ENCODE assay signal across 17 mouse cellular contexts in genomic region chr2:27181907-27182306, GRCm38 (mm10). TPM values are rescaled to one million over a fixed set of nuclear protein-coding genes. Genes with fewer than 3 reads are reported as not detected.
DNase-seq lines count a peak whose midpoint lies in the region; ATAC-seq and TF ChIP-seq lines count a peak whose summit lies in the region.
"Had no signal": no experiment of that assay in that cellular context is flagged by ENCODE, and none has a peak within 500 bp of the region (broad histone marks: within the 10 kb centered on the region; RNA-seq: fewer than 3 reads in every experiment).

No protein-coding gene starts in this region.

- no peaks in the 10 kb centered on the region for H3K9me3 ChIP-seq in kidney, embryonic 16.5 days (ENCODE audit: low read length)
- H3K9me3 ChIP-seq in heart, postnatal 0 days (replicated peaks; ENCODE audit: control insufficient read depth, low read length), result no peaks in the 10 kb centered on the region
- H3K9me3 ChIP-seq: hindbrain, embryonic 13.5 days had no signal

- H3K9ac ChIP-seq in kidney, embryonic 16.5 days (replicated peaks; ENCODE audit: low read length), result no peak overlapping the region
- 0 out of 2 replicates have a peak overlapping the region, but pooled peaks have one; percentile 20 for H3K9ac ChIP-seq in heart, postnatal 0 days (replicated peaks; ENCODE audit: low read depth, low read length)
- H3K9ac ChIP-seq: hindbrain, embryonic 13.5 days had no signal

- no peak for TF ChIP-seq CTCF in heart, postnatal 0 days (IDR thresholded peaks at IDR 0.05; ENCODE audit: low read depth)

- H3K4me3 ChIP-seq in kidney, embryonic 16.5 days (ENCODE audit: low read length), result no peak overlapping the region
- H3K4me3 ChIP-seq in heart, postnatal 0 days (ENCODE audit: low read depth, low read length), result 0 out of 2 replicates have a peak overlapping the region, but pooled peaks have one; percentile 7
- H3K4me3 ChIP-seq: hindbrain, embryonic 13.5 days; left cerebral cortex, adult 2 months had no signal

- no peak overlapping the region for H3K4me2 ChIP-seq in kidney, embryonic 16.5 days (replicated peaks; ENCODE audit: low read depth, low read length)
- H3K4me2 ChIP-seq in heart, postnatal 0 days (ENCODE audit: low read depth, low read length), result peak overlapping the region; percentile 26; the same call in 1 of the 2 replicates
- H3K4me2 ChIP-seq: hindbrain, embryonic 13.5 days; liver, embryonic 11.5 days; midbrain, embryonic 11.5 days had no signal

- 0 out of 2 replicates have a peak, but pooled peaks cover 7% of the 10 kb centered on the region for H3K4me1 ChIP-seq in kidney, embryonic 16.5 days (ENCODE audit: insufficient read depth, low read length)
- H3K4me1 ChIP-seq in heart, postnatal 0 days (ENCODE audit: control insufficient read depth, insufficient read depth), result peaks cover 41% of the 10 kb centered on the region

- H3K27ac ChIP-seq in kidney, embryonic 16.5 days (ENCODE audit: low read length), result no peak overlapping the region
- peak overlapping the region; percentile 64 for H3K27ac ChIP-seq in heart, postnatal 0 days (ENCODE audit: low read depth)
- H3K27ac ChIP-seq: left cerebral cortex, adult 2 months had no signal

- TF ChIP-seq EP300 in heart, postnatal 0 days (IDR thresholded peaks at IDR 0.05; ENCODE audit: low read depth), result no peak

- H3K36me3 ChIP-seq in kidney, embryonic 16.5 days (ENCODE audit: insufficient read depth, low read length), result no peaks in the 10 kb centered on the region
- no peaks in the 10 kb centered on the region for H3K36me3 ChIP-seq in heart, postnatal 0 days (replicated peaks; ENCODE audit: control insufficient read depth, insufficient read depth, low read length)
- H3K36me3 ChIP-seq: hindbrain, embryonic 13.5 days had no signal

- no peaks in the 10 kb centered on the region for H3K27me3 ChIP-seq in kidney, embryonic 16.5 days (ENCODE audit: insufficient read depth, low read length)
- H3K27me3 ChIP-seq in heart, postnatal 0 days (ENCODE audit: control insufficient read depth, insufficient read depth, low read length), result peaks cover 3% of the 10 kb centered on the region; the same call in 1 of the 2 replicates
- H3K27me3 ChIP-seq: hindbrain, embryonic 13.5 days had no signal

- DNase-seq in kidney, adult 9 months, result peak; percentile 22
- DNase-seq in cerebellum, postnatal 36 days, result peak; percentile 13 to 18
- DNase-seq in heart, postnatal 0 days (ENCODE audit: low spot score), result peak; percentile 63
- DNase-seq in lung, postnatal 4 days, result peak; percentile 23 to 74
- DNase-seq in thymus, postnatal 14 days, result no peak
- no peak for DNase-seq in layer of hippocampus, postnatal 25 days (ENCODE audit: extremely low spot score in 1 of 2, low spot score in 1 of 2)
- no peak for DNase-seq in left cerebral cortex, adult 18-20 months (ENCODE audit: low spot score in 2 of 2)

- no peak for ATAC-seq in kidney, embryonic 16.5 days (ENCODE audit: low FRiP score, low TSS enrichment)
- peak; percentile 72 for ATAC-seq in heart, postnatal 0 days (ENCODE audit: insufficient read depth, low read depth)
- ATAC-seq: activated CD4-positive, CD25-positive, alpha-beta regulatory T cell, adult 4 months had no signal

- WGBS in kidney, embryonic 16.5 days, result 65% methylated on average over 4 of the region's 4 CpGs
- 18% methylated on average over 4 of the region's 4 CpGs for WGBS in heart, postnatal 0 days

RNA-seq across cellular contexts. Expression of gene Dbh, which starts 16.9 kb away (rescaled TPM):
- polyA plus RNA-seq in kidney, embryonic 16.5 days (2015; fragmentation: Nextera tagmentation; extraction: Ambion mirVana), result 3.0 and 7.1 TPM in 2 replicates
- total RNA-seq in heart, postnatal 0 days (2014; rRNA removed; ENCODE audit: low replicate concordance), result not detected in 2 replicates
- polyA plus RNA-seq in heart, postnatal 0 days (2015; fragmentation: Nextera tagmentation; extraction: Ambion mirVana), result 1.7 TPM in 2 replicates
- total RNA-seq in layer of hippocampus, postnatal 25 days (2021), result under 1 TPM; 0.54 TPM
- under 1 TPM; 0.23 to 0.26 TPM for total RNA-seq in left cerebral cortex, adult 18-20 months (2021)
- total RNA-seq: MEL had no signal
- polyA plus RNA-seq: activated CD4-positive, CD25-positive, alpha-beta regulatory T cell, adult 4 months; kidney, embryonic 14.5 days; spleen, adult 2 months had no signal

RNA-seq across cellular contexts. Expression of gene Fam163b, which starts 39.6 kb away (rescaled TPM):
- 0.08 and 0.14 TPM in 2 replicates for polyA plus RNA-seq in kidney, embryonic 16.5 days (2015; fragmentation: Nextera tagmentation; extraction: Ambion mirVana)
- total RNA-seq in heart, postnatal 0 days (2014; rRNA removed; ENCODE audit: low replicate concordance), result 0.23 and 0.93 TPM in 2 replicates
- polyA plus RNA-seq in heart, postnatal 0 days (2015; fragmentation: Nextera tagmentation; extraction: Ambion mirVana), result 0.36 and 0.40 TPM in 2 replicates
- 100 to 1,000 TPM; 119 to 162 TPM for total RNA-seq in layer of hippocampus, postnatal 25 days (2021)
- total RNA-seq in left cerebral cortex, adult 18-20 months (2021), result 100 to 1,000 TPM in 1 of 2 experiments, 10 to 100 TPM in 1; 98.9 to 107 TPM
- total RNA-seq: MEL had no signal
- polyA plus RNA-seq: activated CD4-positive, CD25-positive, alpha-beta regulatory T cell, adult 4 months; C2C12; kidney, embryonic 14.5 days; spleen, adult 2 months had no signal

Comparison
In these comparisons a context has a peak if more than half of its experiments do, and no peak if none do; other contexts are left out.
1. DNase-seq: peak in kidney, adult 9 months (single experiment), cerebellum, postnatal 36 days (2 of 2), heart, postnatal 0 days (single experiment) and lung, postnatal 4 days (2 of 2); none in thymus, postnatal 14 days (single experiment), layer of hippocampus, postnatal 25 days (0 of 2) and left cerebral cortex, adult 18-20 months (0 of 2).
2. RNA of gene Fam163b, which starts 39.6 kb away (total RNA-seq): 119 to 162 TPM in layer of hippocampus, postnatal 25 days and 98.9 to 107 TPM in left cerebral cortex, adult 18-20 months; 0.23 to 0.93 TPM in heart, postnatal 0 days; every median in the first group is over 10 times any median in the second.